Mouse (Mus musculus) left cerebral cortex, adult 11 months (tissue): ENCODE data around the gene Ada.

Experiments
- DNase-seq: peaks from one replicate; pipeline ENCODE4 v3.0.0; 2022; ENCODE audit warnings: low spot score

The Ada gene

GRCm38 (mm10) chr2:163728300-163728699 lies 21.7 kb downstream of the Ada start:
- DNase-seq: no peak

DNA sequence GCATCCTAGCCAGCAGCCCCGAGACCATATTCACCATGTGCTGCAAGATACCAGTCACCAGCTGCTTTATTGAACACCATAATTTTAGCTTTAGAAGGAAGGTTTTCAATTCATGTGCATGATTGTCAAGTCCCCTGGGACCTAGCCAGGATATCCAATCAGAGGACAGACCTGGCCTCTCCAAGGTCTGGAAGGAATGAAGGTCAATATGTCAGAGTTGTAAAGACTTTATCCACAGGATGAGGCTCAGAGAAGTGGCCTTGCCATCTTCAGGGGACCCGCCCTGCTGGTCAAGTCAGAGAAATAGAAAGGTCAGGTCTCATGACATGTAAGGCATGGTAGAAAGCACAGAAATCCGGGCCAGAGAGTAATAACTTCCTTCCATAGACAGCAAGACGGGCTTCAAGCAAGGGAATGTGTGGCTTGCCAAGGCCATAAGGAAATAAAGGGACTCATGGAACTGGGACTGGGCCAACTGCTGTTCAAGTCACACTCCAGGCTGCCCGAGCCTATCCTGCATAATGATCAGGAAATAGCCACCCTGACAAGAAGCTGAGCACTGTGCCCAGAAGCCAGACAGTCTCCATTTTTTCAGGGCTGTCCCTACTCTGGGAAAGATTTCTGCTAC lies 23.2 kb downstream of the Ada start:
- DNase-seq: no peak

DNA sequence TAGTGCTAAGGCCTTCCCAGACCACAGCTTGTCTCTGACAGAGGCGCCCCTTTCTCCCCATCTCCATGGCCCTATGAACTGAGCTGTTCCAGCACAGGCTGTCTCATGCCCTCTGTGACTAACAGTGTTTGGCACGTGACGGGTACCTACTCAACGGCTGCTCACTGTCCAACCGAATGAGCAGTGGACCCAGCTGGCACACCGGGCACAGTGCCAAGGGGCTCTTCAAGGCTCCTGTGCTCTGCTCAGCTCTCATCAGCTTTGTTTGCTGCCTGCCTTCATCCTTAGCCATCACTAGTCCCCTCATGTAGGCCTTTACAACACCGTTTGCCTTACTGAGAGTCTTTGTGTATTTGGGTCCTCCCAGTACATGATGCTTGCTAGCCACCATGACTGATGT lies 27.5 kb downstream of the Ada start:
- peak; percentile 71 for DNase-seq

GRCm38 (mm10) chr2:163719616-163720015 lies 30.4 kb downstream of the Ada start:
- DNase-seq: no peak

DNA sequence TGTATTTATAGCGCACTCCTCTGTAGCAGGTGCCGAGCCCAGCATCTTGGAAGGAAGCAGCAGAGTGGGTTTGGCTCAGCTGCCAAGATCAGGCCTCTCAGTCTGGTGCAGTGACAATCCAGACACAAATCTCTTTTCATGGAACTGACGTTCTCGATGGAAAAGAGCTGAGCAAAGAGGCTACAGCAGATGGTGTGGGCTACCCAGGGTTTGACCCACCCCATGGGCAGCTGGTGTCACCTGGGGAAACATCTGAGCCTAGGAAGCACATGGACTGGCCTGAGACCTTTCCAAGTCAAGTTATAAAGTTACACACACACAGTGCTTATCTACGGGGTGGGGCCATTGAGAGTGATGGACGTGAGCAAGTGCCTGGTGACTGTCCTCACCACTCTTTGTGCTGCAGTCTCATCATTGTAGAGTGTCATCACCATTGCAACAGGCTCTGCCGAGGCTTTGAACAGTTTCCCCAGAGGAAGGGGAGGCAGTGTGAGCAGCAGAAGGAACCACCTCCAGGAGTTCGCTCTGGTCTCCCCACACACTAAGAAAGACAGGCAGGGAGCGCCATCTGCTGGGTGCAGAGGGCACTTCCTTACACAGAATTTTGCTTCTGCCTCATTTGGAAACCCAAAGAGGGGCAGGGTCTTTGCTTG lies 31.0 kb downstream of the Ada start:
- peak; percentile 69 for DNase-seq

DNA sequence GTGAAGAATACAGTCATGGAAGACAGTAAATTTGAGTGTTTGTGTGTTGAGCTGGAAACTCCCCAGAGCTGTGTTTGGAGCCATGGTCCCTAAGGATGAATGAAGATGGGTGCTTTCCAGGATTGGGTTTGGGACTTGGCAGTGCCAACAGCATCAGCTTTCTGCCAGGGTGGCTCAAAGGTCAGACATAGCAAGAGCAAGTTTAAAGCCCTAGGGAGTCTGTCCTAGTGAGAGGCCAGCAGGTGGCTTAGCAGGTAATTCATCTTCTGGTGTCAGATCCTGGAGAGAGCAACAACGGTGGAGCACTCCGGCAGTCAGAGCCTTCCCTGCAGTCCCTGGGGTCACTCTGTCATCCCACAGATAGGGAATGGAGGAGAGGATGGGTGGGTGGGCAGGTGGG lies 31.5 kb downstream of the Ada start:
- no peak for DNase-seq

DNA sequence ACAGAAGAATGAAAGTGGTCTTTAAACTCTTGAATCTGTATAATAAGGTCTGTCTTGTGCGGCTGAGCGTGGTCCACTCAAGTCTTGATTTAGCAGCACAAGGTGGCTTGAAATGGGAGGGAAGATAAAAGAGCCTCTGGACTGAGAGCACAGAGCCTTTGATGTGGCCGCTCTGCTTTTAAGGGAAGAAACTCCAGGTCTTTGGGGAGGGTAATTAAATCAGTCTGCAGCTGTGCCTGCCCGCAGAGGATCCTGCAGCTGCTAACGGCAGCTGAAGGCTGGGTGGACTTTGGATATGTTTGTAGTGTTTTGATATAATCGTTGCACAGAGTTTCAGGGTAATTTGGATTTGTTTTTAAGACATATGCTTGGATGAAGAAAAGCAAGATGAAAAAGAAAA lies 33.2 kb downstream of the Ada start:
- DNase-seq: no peak

DNA sequence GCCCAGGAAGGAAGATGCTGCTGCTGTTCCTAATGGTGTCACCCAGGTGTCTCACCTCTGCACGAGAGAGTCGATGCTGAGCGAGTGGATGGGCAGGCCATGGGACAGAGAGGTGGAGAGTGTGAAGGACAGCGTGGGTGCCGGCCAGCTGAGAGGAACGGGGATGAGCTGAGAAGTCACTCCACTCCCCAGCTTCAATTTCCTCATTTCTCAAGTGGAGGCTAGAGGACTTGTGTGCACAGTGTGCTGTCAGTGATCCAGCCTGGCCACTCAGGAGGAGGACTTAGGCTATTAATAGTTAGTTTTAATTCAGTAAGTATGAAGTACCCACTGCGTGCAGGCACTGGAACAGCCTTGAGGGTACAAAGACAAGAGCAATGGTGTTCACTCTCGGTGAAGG lies 33.6 kb downstream of the Ada start:
- DNase-seq: no peak

DNA sequence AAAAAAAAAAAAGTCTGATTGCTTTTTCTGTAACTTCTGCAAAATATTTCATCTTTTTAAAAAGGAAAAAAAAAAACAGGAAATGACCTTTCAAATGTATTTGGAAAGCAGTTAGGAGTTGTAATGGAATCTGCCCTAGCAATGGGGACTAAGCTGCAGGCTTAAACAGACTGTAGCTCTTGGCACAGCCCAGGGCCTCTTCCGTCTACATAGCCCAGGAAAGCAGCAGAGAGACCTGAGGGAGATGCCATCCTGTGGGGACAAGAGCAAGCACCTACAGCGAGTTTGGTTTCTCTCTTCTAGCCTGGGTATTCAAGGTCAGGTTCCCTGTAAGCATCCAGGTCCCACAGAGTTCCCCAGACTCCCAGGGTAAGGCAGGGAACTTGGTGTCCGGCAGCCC lies 36.7 kb downstream of the Ada start:
- no peak for DNase-seq

DNA sequence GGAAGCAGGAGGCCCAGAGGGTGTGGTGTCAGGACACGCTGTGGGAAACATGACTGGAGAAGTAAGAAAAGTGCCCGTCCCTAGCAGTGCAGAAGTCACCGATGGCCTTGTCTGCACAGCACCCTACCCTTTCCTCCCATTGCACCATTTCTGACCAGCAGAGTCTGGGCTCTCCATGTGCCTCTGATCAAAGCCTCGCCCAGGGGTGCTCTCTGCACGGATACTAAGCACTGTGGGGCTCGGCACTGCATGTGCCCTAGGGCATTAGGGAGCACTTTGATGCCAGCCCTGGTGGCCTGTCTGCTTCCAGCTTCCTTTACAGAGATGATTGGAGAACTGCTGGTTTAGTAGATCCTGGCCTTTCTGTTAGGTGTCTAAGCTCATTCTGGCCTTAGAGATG lies 37.2 kb downstream of the Ada start:
- no peak for DNase-seq

DNA sequence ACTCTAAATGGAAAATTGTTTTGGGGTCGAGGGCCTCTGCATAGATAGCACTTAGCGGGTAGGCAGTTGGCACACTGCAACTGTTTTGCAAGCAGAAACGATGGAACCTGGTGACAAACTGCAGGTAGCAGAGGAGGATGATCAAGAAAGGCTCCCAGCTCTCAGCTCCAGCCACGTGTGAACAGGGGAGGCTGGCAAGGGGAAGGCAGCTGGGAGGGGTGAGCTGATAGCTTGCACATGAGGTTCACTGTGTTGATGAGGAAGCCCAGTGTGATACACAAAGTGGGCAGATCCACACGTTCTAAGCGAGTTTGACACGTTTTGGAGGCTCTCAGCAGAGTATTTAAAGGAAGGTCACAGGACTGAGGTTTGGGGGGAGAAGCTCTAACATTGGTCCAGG lies 37.6 kb downstream of the Ada start:
- DNase-seq: no peak

DNA sequence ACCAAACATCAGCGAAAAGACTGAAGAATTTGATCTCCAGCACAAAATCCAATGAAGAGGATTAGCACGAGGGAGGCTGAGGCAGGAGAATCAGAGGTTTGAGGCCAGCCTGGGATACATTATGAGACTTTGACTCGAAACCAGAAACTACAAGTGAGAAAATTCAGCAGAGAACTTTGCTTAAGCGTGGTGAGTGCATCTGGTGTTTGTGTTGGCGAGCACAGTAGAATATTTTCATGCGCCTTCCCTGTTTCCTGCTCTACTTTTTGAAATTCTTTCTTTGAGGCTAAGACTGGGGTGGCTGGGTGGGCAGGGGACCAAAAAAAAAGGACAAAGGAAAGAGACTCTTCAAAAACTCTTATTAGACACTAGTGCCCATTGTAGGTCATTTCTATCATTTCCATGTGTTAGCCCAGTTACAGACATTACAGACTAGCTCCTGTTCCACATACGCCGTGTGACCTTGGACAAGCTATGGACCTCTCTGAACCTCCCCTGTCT lies 38.6 kb downstream of the Ada start:
- DNase-seq: no peak

GRCm38 (mm10) chr2:163710606-163711159 lies 39.4 kb downstream of the Ada start:
- DNase-seq: no peak

DNA sequence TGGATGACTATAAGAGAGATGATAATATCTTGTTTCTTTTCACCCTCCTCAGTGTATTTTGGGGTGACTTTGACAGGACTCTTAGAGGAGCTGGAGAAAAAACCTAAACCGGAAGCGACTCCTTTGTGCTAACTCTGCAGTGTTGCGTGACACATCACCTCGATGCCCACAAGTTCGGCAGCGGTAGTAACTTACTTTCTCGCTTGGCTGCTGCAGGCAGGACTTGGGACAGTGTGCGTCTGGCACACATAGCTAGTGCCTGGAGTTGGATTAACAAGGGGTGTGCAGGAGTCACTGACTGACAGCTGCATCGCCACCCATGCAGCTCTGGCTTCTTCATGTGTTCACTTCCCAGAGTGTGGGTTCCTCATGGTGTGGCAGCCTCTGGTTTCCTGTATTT lies 40.0 kb downstream of the Ada start:
- DNase-seq: no peak

DNA sequence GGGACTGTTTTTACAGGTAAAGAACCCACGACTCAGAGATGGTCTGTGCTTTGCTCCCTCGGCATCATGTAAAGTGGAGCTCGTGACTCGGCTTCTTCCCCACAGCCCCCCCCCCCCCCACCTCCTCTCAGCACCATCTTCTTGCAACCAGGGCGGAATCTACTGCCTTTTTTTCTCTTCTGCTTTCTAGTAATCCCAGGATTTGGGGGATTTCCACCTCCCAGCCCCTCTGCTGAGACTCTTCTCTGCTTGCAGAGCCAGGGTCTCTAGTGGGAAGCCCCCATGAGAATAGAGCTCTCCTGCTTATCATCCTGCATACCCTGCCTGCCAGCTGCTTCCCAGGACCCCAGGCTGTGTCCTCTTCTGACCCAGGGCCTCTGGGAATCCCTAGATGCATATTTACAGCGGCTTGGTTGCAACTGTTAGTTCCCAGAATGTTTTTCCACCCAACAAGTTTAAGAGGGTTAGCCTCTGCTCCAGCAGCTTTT lies 41.2 kb downstream of the Ada start:
- DNase-seq: no peak

GRCm38 (mm10) chr2:163708321-163708720 lies 41.7 kb downstream of the Ada start:
- no peak for DNase-seq

DNA sequence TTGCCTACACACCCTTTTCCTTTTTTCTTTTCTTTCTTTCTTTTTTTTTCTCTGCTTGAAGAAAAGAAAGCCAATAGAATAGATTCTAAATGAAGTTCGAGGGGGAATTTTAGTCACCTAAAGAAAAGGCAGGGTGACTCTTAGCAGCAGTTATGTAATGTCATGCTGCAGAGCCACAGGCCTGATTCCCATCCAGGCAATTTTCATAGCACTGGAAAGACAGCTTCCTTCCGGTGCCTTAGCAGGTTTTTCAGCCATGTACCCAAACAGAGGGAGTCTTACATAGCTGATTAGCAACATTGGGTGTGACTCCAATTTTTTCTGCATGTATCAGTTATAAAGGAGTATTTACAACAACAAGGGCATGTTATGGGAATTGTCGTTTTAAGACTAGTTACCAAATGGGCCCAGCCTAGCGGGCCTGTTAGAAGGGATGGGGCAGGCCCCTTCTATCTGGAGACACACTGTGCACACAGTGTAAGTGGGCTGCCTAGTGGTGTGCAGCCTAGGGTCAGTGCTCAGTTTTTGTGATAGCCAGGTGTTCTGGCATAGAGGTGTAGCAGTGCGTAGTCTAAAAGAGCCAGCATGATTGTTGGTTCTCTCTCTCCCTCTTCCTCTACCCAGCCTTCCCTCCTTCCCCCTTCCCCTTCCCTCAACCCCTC lies 46.3 kb downstream of the Ada start:
- DNase-seq: peak; percentile 37

DNA sequence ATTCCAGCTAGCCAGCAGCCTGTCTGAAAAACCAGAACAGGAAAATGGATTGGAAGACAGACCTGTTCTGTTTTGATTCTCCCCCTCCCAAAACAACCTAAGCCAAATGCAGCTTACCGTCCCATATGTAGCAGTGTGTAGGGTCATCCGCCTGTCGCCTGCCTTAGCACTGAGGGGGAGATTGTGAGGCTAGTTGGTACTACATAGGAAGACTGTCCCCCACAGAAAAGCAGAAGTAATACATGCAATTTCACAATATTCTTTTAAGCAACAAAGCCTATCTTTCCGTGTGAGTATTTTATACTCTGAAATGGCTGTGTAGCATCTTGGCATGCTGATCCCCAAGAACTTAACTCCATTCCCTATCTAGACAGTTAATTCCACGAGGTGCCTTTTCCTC lies 47.1 kb downstream of the Ada start:
- no peak for DNase-seq

DNA sequence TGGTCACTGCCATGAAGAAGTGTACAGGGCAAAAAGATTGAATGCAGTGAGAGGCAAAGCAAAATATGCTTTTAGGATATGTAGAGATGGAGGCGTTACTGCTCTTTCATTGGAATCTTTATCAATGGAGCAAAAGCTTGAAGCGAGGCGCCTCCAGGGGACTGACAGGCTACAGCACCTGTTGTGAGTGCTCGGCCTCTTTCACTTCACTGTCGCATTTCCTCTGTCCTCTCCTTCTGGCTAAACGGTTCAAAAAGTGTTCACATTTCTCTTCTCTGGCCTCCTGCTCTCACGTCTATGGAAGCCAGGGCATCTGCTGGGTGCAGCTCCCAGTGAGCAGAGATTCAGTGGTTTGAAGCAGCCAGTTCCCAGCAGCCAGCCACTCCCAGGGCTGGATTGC lies 47.6 kb downstream of the Ada start:
- no peak for DNase-seq

DNA sequence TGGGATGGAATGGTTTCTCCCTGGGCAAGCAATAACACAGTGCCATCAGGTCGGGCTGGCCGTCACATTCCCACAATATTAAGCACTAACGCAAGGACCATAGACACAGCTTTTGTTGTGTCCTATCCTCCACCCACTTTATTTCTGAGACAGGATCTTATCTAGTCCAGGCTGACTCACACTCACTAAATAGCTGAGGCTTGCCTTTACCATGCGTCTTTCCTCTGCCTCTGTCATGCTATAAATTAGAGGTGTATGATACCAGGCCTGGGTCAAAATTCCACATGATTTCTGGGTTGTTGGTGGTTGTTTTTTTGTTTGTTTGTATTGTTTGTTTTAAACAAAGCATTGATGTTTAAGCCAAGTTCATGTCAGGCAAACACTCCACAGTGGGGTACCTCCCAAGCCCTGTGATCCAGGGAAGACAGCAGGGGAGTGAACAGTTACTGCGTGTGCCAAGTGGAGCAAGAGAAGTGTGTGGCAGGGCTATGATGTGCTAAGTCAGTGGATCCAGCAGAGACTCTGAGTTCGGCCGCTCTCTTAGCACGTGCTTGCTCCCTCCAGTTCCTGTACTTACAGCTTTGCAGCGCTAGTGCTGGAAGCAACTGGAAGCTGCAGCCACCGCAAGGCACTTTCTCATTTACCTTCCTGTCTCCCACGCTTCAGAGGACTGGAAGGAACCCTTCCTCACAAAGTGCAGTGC lies 50.8 kb downstream of the Ada start:
- DNase-seq: no peak

- DNase-seq: no peak
These were observed 52.1 kb downstream of the Ada start for GRCm38 (mm10) chr2:163697764-163698480.

- DNase-seq: no peak
These were observed 53.3 kb downstream of the Ada start for GRCm38 (mm10) chr2:163696763-163697162.
